Comparison of ENCODE assay signal across 8 mouse cellular contexts in the genomic region with DNA sequence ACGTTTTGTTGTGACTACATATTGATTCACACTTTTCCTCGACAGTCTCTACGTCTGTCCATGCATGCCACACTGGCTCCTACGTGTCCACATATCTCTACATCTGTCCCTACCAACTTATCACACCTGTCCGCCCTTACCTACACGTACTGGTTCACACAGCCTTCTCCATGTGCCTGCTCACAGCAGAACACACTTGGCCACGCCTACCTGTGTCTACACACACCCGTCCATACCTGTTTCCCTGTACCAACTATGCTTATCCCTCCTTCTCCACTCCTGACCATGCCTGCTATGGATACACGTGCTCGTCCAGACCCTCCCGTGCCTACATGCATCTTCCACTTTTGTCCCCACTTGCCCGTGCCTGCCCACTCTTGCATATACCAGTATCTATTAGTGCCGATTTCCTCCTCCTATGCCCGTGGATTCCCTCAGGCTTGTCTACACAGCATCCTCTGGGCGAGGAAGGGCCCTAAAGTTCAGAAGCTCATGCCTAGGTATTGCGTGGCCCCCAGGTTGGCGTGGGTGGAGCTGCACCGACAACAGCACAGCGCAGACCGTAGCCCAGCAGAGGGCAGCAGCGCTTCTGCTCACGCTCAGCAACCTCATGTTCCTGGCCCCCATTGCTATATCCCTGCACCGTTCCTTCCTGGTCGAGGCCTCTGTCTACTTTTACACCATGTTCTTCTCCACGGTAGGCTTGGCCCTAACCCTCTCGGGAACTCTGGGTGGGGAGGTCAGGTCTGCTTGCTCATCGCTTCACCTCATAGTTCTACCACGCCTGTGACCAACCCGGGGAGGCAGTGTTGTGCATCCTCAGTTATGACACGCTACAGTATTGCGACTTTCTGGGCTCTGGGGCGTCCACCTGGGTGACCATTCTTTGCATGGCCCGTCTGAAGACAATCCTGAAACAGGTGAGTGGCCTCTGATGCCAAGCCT. TPM values are rescaled to one million over a fixed set of nuclear protein-coding genes. Genes with fewer than 3 reads are reported as not detected.
DNase-seq lines count a peak whose midpoint lies in the region; ATAC-seq and TF ChIP-seq lines count a peak whose summit lies in the region.

No protein-coding gene starts in this region.

- peak; percentile 84 for TF ChIP-seq CTCF in kidney, adult 2 months (conservative IDR thresholded peaks at IDR 0.05; ENCODE audit: insufficient read depth, insufficient read length, low read depth, low read length)

- no peaks in the 10 kb centered on the region for H3K36me3 ChIP-seq in kidney, adult 2 months (ENCODE audit: control insufficient read depth, insufficient read depth, low read length)
- peaks cover under 1% of the 10 kb centered on the region; the same call in 1 of the 2 replicates for H3K36me3 ChIP-seq in kidney, embryonic 16.5 days (ENCODE audit: insufficient read depth, low read length)
- no peaks in the 10 kb centered on the region for H3K36me3 ChIP-seq in hindbrain, embryonic 14.5 days (replicated peaks; ENCODE audit: control insufficient read depth, insufficient read depth)
- H3K36me3 ChIP-seq in limb, embryonic 15.5 days = peaks cover 1% of the 10 kb centered on the region; the same call in 1 of the 2 replicates
- H3K36me3 ChIP-seq in midbrain, embryonic 15.5 days (replicated peaks) = no peaks in the 10 kb centered on the region

- H3K27ac ChIP-seq in kidney, adult 2 months (ENCODE audit: insufficient read depth, low read depth, low read length) = no peak overlapping the region
- H3K27ac ChIP-seq in kidney, embryonic 16.5 days (ENCODE audit: low read length) = no peak overlapping the region
- H3K27ac ChIP-seq in hindbrain, embryonic 14.5 days = no peak overlapping the region
- H3K27ac ChIP-seq in limb, embryonic 15.5 days = no peak overlapping the region
- no peak overlapping the region for H3K27ac ChIP-seq in midbrain, embryonic 15.5 days

- peak; percentile 50 for DNase-seq in kidney, adult 2 months
- DNase-seq in R1 (ENCODE audit: low read depth, low spot score) = peak; percentile 65
- DNase-seq in embryo, embryonic 11.5 days (ENCODE audit: low read depth, low spot score) = peak; percentile 35
- DNase-seq in hindbrain, embryonic 14.5 days (ENCODE audit: low spot score) = peak; percentile 69
- peak; percentile 81 for DNase-seq in testis, postnatal 10 days (ENCODE audit: low spot score)

- no peak overlapping the region for H3K4me3 ChIP-seq in kidney, adult 2 months (ENCODE audit: insufficient read depth, low read depth, low read length)
- no peak overlapping the region for H3K4me3 ChIP-seq in kidney, embryonic 16.5 days (ENCODE audit: low read length)
- no peak overlapping the region for H3K4me3 ChIP-seq in hindbrain, embryonic 14.5 days (replicated peaks; ENCODE audit: low read length)
- no peak overlapping the region for H3K4me3 ChIP-seq in limb, embryonic 15.5 days
- no peak overlapping the region for H3K4me3 ChIP-seq in midbrain, embryonic 15.5 days

- no peaks in the 10 kb centered on the region for H3K9me3 ChIP-seq in kidney, embryonic 16.5 days (ENCODE audit: low read length)
- H3K9me3 ChIP-seq in hindbrain, embryonic 14.5 days (ENCODE audit: control insufficient read depth, low read length) = no peaks in the 10 kb centered on the region
- no peaks in the 10 kb centered on the region for H3K9me3 ChIP-seq in limb, embryonic 15.5 days
- H3K9me3 ChIP-seq in midbrain, embryonic 15.5 days = no peaks in the 10 kb centered on the region

- no peak overlapping the region for H3K9ac ChIP-seq in kidney, embryonic 16.5 days (replicated peaks; ENCODE audit: low read length)
- no peak overlapping the region for H3K9ac ChIP-seq in hindbrain, embryonic 14.5 days
- H3K9ac ChIP-seq in limb, embryonic 15.5 days = no peak overlapping the region
- H3K9ac ChIP-seq in midbrain, embryonic 15.5 days = no peak overlapping the region

- TF ChIP-seq POLR2A in kidney, adult 2 months (IDR thresholded peaks at IDR 0.05; ENCODE audit: low read depth, low read length) = no peak

- 40% methylated on average over 33 of the region's 33 CpGs for WGBS in kidney, adult 2 months
- WGBS in kidney, embryonic 16.5 days = 46% methylated on average over 33 of the region's 33 CpGs
- 53% methylated on average over 33 of the region's 33 CpGs for WGBS in hindbrain, embryonic 14.5 days
- WGBS in limb, embryonic 15.5 days = 41% methylated on average over 33 of the region's 33 CpGs
- WGBS in midbrain, embryonic 15.5 days = 46% methylated on average over 33 of the region's 33 CpGs

- ATAC-seq in kidney, embryonic 16.5 days (ENCODE audit: low FRiP score, low TSS enrichment) = no peak; the same call in 1 of the 2 replicates
- ATAC-seq in hindbrain, embryonic 14.5 days (ENCODE audit: low FRiP score) = peak; percentile 9; the same call in 1 of the 2 replicates
- peak; percentile 31; the same call in 1 of the 2 replicates for ATAC-seq in limb, embryonic 15.5 days (ENCODE audit: insufficient number of reproducible peaks, low FRiP score, low TSS enrichment, low read depth)
- ATAC-seq in midbrain, embryonic 15.5 days (replicated peaks) = 0 out of 2 replicates have a peak, but pooled peaks have one; percentile 22

- no peaks in the 10 kb centered on the region for H3K27me3 ChIP-seq in kidney, adult 2 months (replicated peaks; ENCODE audit: control insufficient read depth, insufficient read depth, low read length)
- H3K27me3 ChIP-seq in kidney, embryonic 16.5 days (ENCODE audit: insufficient read depth, low read length) = peaks cover 17% of the 10 kb centered on the region
- H3K27me3 ChIP-seq in hindbrain, embryonic 14.5 days (ENCODE audit: control insufficient read depth, insufficient read depth, low read length) = peaks cover 23% of the 10 kb centered on the region
- peaks cover 44% of the 10 kb centered on the region for H3K27me3 ChIP-seq in limb, embryonic 15.5 days
- peaks cover 29% of the 10 kb centered on the region for H3K27me3 ChIP-seq in midbrain, embryonic 15.5 days (replicated peaks)

- H3K4me2 ChIP-seq in kidney, embryonic 16.5 days (replicated peaks; ENCODE audit: low read depth, low read length) = no peak overlapping the region
- H3K4me2 ChIP-seq in hindbrain, embryonic 14.5 days (replicated peaks) = no peak overlapping the region
- H3K4me2 ChIP-seq in limb, embryonic 15.5 days = peak overlapping the region; percentile 20; the same call in 1 of the 2 replicates
- H3K4me2 ChIP-seq in midbrain, embryonic 15.5 days = no peak overlapping the region; the same call in 1 of the 2 replicates

- H3K4me1 ChIP-seq in kidney, adult 2 months (ENCODE audit: control insufficient read depth, insufficient read depth, low read length) = peaks cover 11% of the 10 kb centered on the region
- H3K4me1 ChIP-seq in kidney, embryonic 16.5 days (ENCODE audit: insufficient read depth, low read length) = peaks cover 26% of the 10 kb centered on the region
- H3K4me1 ChIP-seq in hindbrain, embryonic 14.5 days (replicated peaks; ENCODE audit: control insufficient read depth, insufficient read depth, low read length) = peaks cover 12% of the 10 kb centered on the region
- peaks cover 22% of the 10 kb centered on the region for H3K4me1 ChIP-seq in limb, embryonic 15.5 days
- H3K4me1 ChIP-seq in midbrain, embryonic 15.5 days = peaks cover 17% of the 10 kb centered on the region

RNA-seq across cellular contexts. Expression of a gene that starts 3.3 kb away (rescaled TPM):
- 130 and 137 TPM in 2 replicates for polyA plus RNA-seq in kidney, adult 2 months (2012; rRNA removed)
- 216 and 238 TPM in 2 replicates for polyA plus RNA-seq in kidney, embryonic 16.5 days (2015; fragmentation: Nextera tagmentation; extraction: Ambion mirVana)
- 184 and 190 TPM in 2 replicates for polyA plus RNA-seq in hindbrain, embryonic 14.5 days (2014; fragmentation: Nextera tagmentation; extraction: Ambion mirVana)
- polyA plus RNA-seq in limb, embryonic 15.5 days (2015; fragmentation: Nextera tagmentation; extraction: Ambion mirVana) = 178 and 185 TPM in 2 replicates
- polyA plus RNA-seq in midbrain, embryonic 15.5 days (2015; fragmentation: Nextera tagmentation; extraction: Ambion mirVana) = 172 and 179 TPM in 2 replicates

RNA-seq across cellular contexts. Expression of a gene that starts 6.9 kb away (rescaled TPM):
- polyA plus RNA-seq in kidney, adult 2 months (2012; rRNA removed) = 431 and 538 TPM in 2 replicates
- polyA plus RNA-seq in kidney, embryonic 16.5 days (2015; fragmentation: Nextera tagmentation; extraction: Ambion mirVana) = 6.5 and 7.1 TPM in 2 replicates
- polyA plus RNA-seq in hindbrain, embryonic 14.5 days (2014; fragmentation: Nextera tagmentation; extraction: Ambion mirVana) = 3.2 and 3.9 TPM in 2 replicates
- polyA plus RNA-seq in limb, embryonic 15.5 days (2015; fragmentation: Nextera tagmentation; extraction: Ambion mirVana) = 2.0 and 2.7 TPM in 2 replicates
- polyA plus RNA-seq in midbrain, embryonic 15.5 days (2015; fragmentation: Nextera tagmentation; extraction: Ambion mirVana) = 4.0 and 4.6 TPM in 2 replicates

RNA-seq across cellular contexts. Expression of a gene that starts 18.4 kb away (rescaled TPM):
- polyA plus RNA-seq in kidney, adult 2 months (2012; rRNA removed) = 16.3 and 18.5 TPM in 2 replicates
- 8.3 and 11.7 TPM in 2 replicates for polyA plus RNA-seq in kidney, embryonic 16.5 days (2015; fragmentation: Nextera tagmentation; extraction: Ambion mirVana)
- polyA plus RNA-seq in hindbrain, embryonic 14.5 days (2014; fragmentation: Nextera tagmentation; extraction: Ambion mirVana) = 7.0 and 8.5 TPM in 2 replicates
- polyA plus RNA-seq in limb, embryonic 15.5 days (2015; fragmentation: Nextera tagmentation; extraction: Ambion mirVana) = 9.3 TPM in 2 replicates
- polyA plus RNA-seq in midbrain, embryonic 15.5 days (2015; fragmentation: Nextera tagmentation; extraction: Ambion mirVana) = 23.5 and 27.8 TPM in 2 replicates

RNA-seq across cellular contexts. Expression of a gene that starts 24.6 kb away (rescaled TPM):
- polyA plus RNA-seq in kidney, adult 2 months (2012; rRNA removed) = 36.2 and 45.6 TPM in 2 replicates
- 103 and 112 TPM in 2 replicates for polyA plus RNA-seq in kidney, embryonic 16.5 days (2015; fragmentation: Nextera tagmentation; extraction: Ambion mirVana)
- 14.5 and 17.5 TPM in 2 replicates for polyA plus RNA-seq in hindbrain, embryonic 14.5 days (2014; fragmentation: Nextera tagmentation; extraction: Ambion mirVana)
- polyA plus RNA-seq in limb, embryonic 15.5 days (2015; fragmentation: Nextera tagmentation; extraction: Ambion mirVana) = 92.6 and 95.8 TPM in 2 replicates
- 24.7 and 25.1 TPM in 2 replicates for polyA plus RNA-seq in midbrain, embryonic 15.5 days (2015; fragmentation: Nextera tagmentation; extraction: Ambion mirVana)

RNA-seq across cellular contexts. Expression of a gene that starts 29.9 kb away (rescaled TPM):
- 63.0 and 74.9 TPM in 2 replicates for polyA plus RNA-seq in kidney, adult 2 months (2012; rRNA removed)
- 46.9 and 52.3 TPM in 2 replicates for polyA plus RNA-seq in kidney, embryonic 16.5 days (2015; fragmentation: Nextera tagmentation; extraction: Ambion mirVana)
- polyA plus RNA-seq in hindbrain, embryonic 14.5 days (2014; fragmentation: Nextera tagmentation; extraction: Ambion mirVana) = 22.6 and 28.8 TPM in 2 replicates
- 39.8 and 40.9 TPM in 2 replicates for polyA plus RNA-seq in limb, embryonic 15.5 days (2015; fragmentation: Nextera tagmentation; extraction: Ambion mirVana)
- polyA plus RNA-seq in midbrain, embryonic 15.5 days (2015; fragmentation: Nextera tagmentation; extraction: Ambion mirVana) = 34.2 and 36.3 TPM in 2 replicates

Comparison
In these comparisons a context has a peak if more than half of its experiments do, and no peak if none do; other contexts are left out.
1. RNA of a gene that starts 6.9 kb away (polyA plus RNA-seq): 431 to 538 TPM in kidney, adult 2 months; 6.5 to 7.1 TPM in kidney, embryonic 16.5 days, 4.0 to 4.6 TPM in midbrain, embryonic 15.5 days, 3.2 to 3.9 TPM in hindbrain, embryonic 14.5 days and 2.0 to 2.7 TPM in limb, embryonic 15.5 days; every median in the first group is over 10 times any median in the second.
2. Peak in every context shown above with its lines, with median percentiles within 50 percentile points of each other: DNase-seq.